Mouse (Mus musculus) liver, embryonic 11.5 days (tissue): Measurements from ENCODE around the gene Scarf2. TPM values are rescaled to one million over a fixed set of nuclear protein-coding genes. Genes with fewer than 3 reads are reported as not detected.

ENCODE experiments used
- ATAC-seq: fragments of 200-750 bp; cut with Nextera tagmentation; replicated peaks from 2 replicates; pipeline ENCODE4 v1.8.0; 2017; ENCODE audit warnings: moderate number of reproducible peaks, mild to moderate bottlenecking, moderate TSS enrichment, moderate library complexity; ENCODE audit not compliant: low FRiP score
- DNase-seq: peaks from one replicate; pipeline ENCODE4 v3.0.0-alpha.2; 2017; ENCODE audit warnings: low spot score
- H3K27ac ChIP-seq: fragments of 300-500 bp; sonication (generic); 2 replicates; pipeline ENCODE4 v1.5.1; 2014; ENCODE audit warnings: mild to moderate bottlenecking, low read depth, low read length, control low read depth
- H3K27me3 ChIP-seq: fragments of 300-500 bp; sonication (generic); replicated peaks from 2 replicates; pipeline ENCODE4 v1.6.1; 2014; ENCODE audit warnings: low read length, mixed read lengths; ENCODE audit not compliant: control insufficient read depth, insufficient read depth
- H3K36me3 ChIP-seq: fragments of 300-500 bp; sonication (generic); 2 replicates; pipeline ENCODE4 v1.6.1; 2014; ENCODE audit warnings: mild to moderate bottlenecking, low read length, moderate library complexity, mixed read lengths; ENCODE audit not compliant: control insufficient read depth, insufficient read depth
- H3K4me1 ChIP-seq: fragments of 300-500 bp; sonication (generic); replicated peaks from 2 replicates; pipeline ENCODE4 v1.6.1; 2014; ENCODE audit warnings: low read length, mixed read lengths; ENCODE audit not compliant: control insufficient read depth, insufficient read depth
- H3K4me2 ChIP-seq: fragments of 300-500 bp; sonication (generic); 2 replicates; pipeline ENCODE4 v1.6.1; 2014; ENCODE audit warnings: mild to moderate bottlenecking, control low read depth, moderate library complexity
- H3K4me3 ChIP-seq: fragments of 300-500 bp; sonication (generic); 2 replicates; pipeline ENCODE4 v1.5.1; 2014; ENCODE audit warnings: low read depth, low read length, control low read depth
- H3K9ac ChIP-seq: fragments of 300-500 bp; sonication (generic); 2 replicates; pipeline ENCODE4 v1.6.1; 2014; ENCODE audit warnings: low read depth, low read length, control low read depth
- H3K9me3 ChIP-seq: fragments of 300-500 bp; sonication (generic); 2 replicates; pipeline ENCODE4 v1.6.1; 2016; ENCODE audit warnings: low read length, inconsistent platforms, mixed read lengths; ENCODE audit not compliant: control insufficient read depth
- WGBS: fragments of 180-500 bp; shearing (Covaris S2); extraction: QIAGEN DNeasy Blood & Tissue Kit; methylation state at CpG from one replicate; pipeline ENCODE4 v1.1.7; 2014; 5-methylcytosine and 5-hydroxymethylcytosine counted together
- polyA plus RNA-seq: library from polyadenylated mRNA; unstranded; fragments of >200 nt; fragmentation: Nextera tagmentation; extraction: Ambion mirVana; gene quantifications from 2 replicates; pipeline ENCODE4 v1.2.1, GENCODE M21; 2014

The Scarf2 gene
- polyA plus RNA-seq, 1 experiment from 2014 or later = 6.9 TPM

DNA sequence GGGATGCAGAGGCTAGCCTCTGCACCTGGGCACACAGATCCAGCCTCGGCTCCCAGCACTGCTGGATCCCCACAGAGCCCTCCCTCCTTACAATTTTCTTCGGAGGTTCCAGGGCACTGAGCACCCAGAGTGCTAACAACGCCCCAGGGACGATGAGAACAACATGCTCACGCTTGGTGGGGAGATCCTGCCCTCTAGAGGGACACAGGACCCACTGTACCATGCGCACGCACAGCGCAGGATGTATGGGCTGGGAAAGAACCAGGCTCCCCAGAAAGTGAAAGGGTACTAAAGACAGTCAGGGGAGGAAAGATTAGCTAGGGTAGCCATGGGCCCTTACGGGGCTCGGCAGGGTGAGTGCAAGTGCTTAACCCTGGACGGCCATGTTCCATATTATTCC, 34.7 kb downstream of the Scarf2 start:
- Histone ChIP-seq H3K9me3 (no peaks in the 10 kb centered on the region), H3K4me2 (no peak overlapping the region), H3K4me1 (peaks cover 2% of the 10 kb centered on the region; the same call in 1 of the 2 replicates), H3K36me3 (no peaks in the 10 kb centered on the region), H3K4me3 (no peak overlapping the region), H3K9ac (no peak overlapping the region), H3K27ac (no peak overlapping the region), H3K27me3 (peaks cover 91% of the 10 kb centered on the region)
- DNase-seq = no peak
- WGBS = 21% methylated on average over 11 of the region's 11 CpGs
- ATAC-seq = no peak

DNA sequence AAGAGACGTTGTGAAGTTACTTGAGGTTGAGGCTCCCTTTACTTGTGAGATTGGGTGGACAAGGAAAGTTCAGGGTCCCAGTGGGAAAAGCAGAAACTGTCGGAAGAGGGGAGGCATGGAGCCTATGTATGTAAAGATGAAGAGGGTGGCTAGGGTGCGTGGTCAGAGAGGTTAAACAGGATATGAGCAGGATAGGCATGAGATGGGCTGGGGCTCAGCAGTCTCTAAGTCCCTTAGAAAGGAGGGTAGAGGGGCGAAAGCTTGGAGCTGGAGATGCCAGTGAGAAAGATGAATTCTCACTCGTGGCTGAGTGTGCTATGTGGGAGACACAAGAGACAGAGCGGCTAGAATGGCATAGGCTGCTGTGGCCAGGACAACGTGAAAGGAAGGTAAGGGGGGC, 35.7 kb downstream of the Scarf2 start, which contains the start of gene B830017H08Rik:
Gene B830017H08Rik, plus strand, starts transcription at position 301 of the 400 bp plus-strand sequence.
- Histone ChIP-seq H3K4me2 (peak within 1 kb of the TSS; percentile 85), H3K9ac (0 out of 2 replicates have a peak within 1 kb of the TSS, but pooled peaks have one; percentile 25), H3K4me3 (peak within 1 kb of the TSS; percentile 59), H3K27ac (no peak within 1 kb of the TSS), H3K9me3 (no peaks in the 10 kb centered on the region), H3K27me3 (peaks cover 94% of the 10 kb centered on the region), H3K4me1 (peaks cover 2% of the 10 kb centered on the region; the same call in 1 of the 2 replicates), H3K36me3 (no peaks in the 10 kb centered on the region)
- DNase-seq (no peak), ATAC-seq (no peak)
- WGBS = 30% methylated on average over 7 of the region's 7 CpGs

DNA sequence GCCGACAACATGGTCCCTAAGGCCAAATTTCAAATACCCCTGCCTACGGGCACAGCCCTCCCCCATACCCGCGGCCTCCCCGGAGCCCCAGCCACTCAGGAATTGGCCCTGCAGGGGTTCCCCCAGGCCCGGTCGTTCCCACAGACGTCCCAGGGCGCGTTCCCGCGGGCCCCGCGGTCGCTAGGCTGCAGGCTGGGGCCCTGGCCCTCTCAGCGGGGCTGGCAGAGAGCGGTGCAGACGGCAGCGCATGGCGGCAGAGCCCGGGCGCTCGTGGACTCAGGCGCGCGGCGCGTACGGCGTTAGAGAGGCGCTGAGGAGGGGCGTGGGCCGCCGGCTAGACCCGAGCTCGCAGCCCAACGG, 36.2 kb downstream of the Scarf2 start:
- 0 out of 2 replicates have a peak overlapping the region, but pooled peaks have one; percentile 25 for H3K9ac ChIP-seq

DNA sequence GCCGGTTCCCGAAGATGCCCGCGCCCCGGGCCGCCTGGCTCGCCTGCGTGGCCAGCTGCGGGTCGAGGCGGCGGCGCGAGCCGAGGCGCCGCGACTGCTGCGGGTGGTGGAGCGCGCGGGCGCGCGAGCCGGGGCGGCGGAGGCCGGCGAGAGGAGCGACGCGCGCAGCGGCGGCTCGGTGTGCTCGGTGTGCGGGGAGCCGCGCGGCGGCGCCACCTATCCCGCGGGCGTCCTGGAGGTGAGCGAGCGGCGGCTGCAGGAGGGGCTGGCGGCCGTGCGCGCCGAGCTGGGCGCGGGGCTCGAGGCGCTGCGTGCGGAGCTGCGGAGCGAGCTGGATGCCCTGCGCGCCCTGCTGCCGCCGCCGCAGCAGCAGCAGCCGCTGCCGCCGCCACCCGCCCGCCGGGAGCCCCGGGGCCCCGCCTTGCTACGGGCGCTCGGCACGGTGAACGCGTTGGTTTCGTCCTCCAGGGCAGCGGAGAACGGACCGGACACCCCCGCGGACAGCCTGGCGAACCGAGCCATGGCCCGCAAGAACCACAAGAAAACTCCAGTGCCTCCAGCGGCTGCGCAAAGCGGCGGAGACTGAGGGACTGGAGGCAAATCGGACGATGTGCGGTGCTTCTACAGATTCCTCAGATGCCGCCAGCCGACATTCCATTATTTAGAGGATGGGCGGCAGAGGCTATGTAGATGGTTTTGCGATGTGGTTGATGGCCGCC, 36.8 kb downstream of the Scarf2 start:
- DNase-seq (no peak), ATAC-seq (no peak)
- under 1% methylated on average over 102 of the region's 103 CpGs for WGBS
- peaks cover 87% of the 10 kb centered on the region for H3K27me3 ChIP-seq
- peak overlapping the region; percentile 85 for H3K4me2 ChIP-seq
- H3K9me3 ChIP-seq = no peaks in the 10 kb centered on the region
- no peaks in the 10 kb centered on the region for H3K36me3 ChIP-seq
- H3K4me3 ChIP-seq = peak overlapping the region; percentile 59
- 0 out of 2 replicates have a peak overlapping the region, but pooled peaks have one; percentile 25 for H3K9ac ChIP-seq
- no peak overlapping the region for H3K27ac ChIP-seq
- peaks cover 2% of the 10 kb centered on the region; the same call in 1 of the 2 replicates for H3K4me1 ChIP-seq

More for the DNA sequence above, 36.2 kb downstream of the Scarf2 start:
- Histone ChIP-seq H3K4me1 (peaks cover 2% of the 10 kb centered on the region; the same call in 1 of the 2 replicates), H3K4me3 (peak overlapping the region; percentile 59), H3K4me2 (peak overlapping the region; percentile 85), H3K27ac (no peak overlapping the region), H3K9me3 (no peaks in the 10 kb centered on the region), H3K27me3 (peaks cover 93% of the 10 kb centered on the region), H3K36me3 (no peaks in the 10 kb centered on the region)
- no peak for ATAC-seq
- no peak for DNase-seq
- WGBS = 3% methylated on average over 37 of the region's 37 CpGs

DNA sequence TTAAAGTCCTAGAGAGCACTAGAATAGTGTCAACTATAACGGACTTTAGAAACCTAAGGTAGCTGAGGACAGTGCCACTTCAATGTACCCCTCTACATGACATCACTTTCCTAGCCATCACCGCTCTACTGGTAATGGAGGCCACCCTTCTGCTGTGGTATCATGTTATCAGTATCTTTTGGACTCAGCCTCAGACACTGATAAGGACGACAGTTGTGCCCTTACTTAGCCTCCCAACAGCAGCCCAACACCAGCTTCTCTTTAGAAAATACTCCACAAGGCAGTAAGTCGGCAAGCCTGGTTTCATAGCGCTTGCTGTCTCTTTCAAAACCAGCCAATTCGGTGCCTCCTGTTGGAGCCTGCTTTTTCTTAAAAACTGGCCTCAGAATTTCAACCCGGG, 37.5 kb downstream of the Scarf2 start:
- WGBS = 50% methylated on average over 7 of the region's 7 CpGs
- H3K9me3 ChIP-seq = no peaks in the 10 kb centered on the region
- peaks cover 81% of the 10 kb centered on the region for H3K27me3 ChIP-seq
- ATAC-seq = no peak
- no peak overlapping the region for H3K27ac ChIP-seq
- peaks cover 2% of the 10 kb centered on the region; the same call in 1 of the 2 replicates for H3K4me1 ChIP-seq
- no peaks in the 10 kb centered on the region for H3K36me3 ChIP-seq
- no peak overlapping the region; the same call in 1 of the 2 replicates for H3K4me2 ChIP-seq
- H3K9ac ChIP-seq = no peak overlapping the region
- H3K4me3 ChIP-seq = peak overlapping the region; percentile 59; the same call in 1 of the 2 replicates
- DNase-seq = no peak

DNA sequence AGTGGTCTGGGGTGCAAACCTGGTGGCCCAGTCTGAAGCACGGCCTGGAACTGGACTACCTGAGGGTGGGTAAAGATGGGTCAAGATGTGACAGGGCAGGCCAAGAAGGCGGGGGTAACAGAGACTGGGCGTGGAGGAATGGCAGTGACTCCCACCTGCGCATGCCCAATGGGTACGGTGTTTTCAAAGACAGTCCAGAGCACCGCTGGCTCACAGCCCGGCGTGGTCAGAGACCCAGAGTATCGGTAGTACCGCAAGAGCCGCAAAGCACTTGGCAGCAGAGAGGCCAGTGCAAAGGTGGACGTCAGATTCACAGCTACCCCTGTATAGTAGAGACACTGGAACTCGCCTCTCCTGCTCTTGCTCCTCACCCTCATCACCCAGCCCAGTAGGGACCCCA, 38.4 kb downstream of the Scarf2 start:
- ATAC-seq = no peak
- no peak overlapping the region for H3K27ac ChIP-seq
- no peak overlapping the region for H3K9ac ChIP-seq
- 51% methylated on average over 13 of the region's 13 CpGs for WGBS
- peaks cover 72% of the 10 kb centered on the region for H3K27me3 ChIP-seq
- no peak overlapping the region for H3K4me3 ChIP-seq
- H3K4me2 ChIP-seq = no peak overlapping the region
- H3K4me1 ChIP-seq = peaks cover 2% of the 10 kb centered on the region; the same call in 1 of the 2 replicates
- no peaks in the 10 kb centered on the region for H3K9me3 ChIP-seq
- H3K36me3 ChIP-seq = no peaks in the 10 kb centered on the region
- no peak for DNase-seq

DNA sequence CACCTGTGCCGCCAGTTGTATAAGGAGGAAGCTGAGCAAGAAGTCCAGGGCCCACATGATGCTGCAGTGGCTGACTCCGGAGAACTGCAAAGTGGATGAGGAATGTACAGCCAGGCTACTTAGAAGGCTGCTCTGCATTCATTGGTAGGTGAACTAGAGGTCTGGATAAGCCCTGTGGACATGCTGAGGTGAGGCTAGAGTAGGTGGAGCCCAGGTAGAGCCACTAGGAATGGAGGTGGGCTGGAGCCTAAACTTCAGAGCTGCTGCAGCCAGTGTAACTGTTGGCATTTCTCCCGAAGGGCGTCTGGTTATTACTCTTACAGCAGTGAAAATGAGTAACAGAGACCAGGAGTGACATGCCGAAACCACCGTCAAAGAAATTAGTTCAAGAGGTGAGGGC, 41.0 kb downstream of the Scarf2 start, which contains the start of gene Car15:
Gene Car15, minus strand, starts transcription at position 314 of the 400 bp plus-strand sequence.
- Histone ChIP-seq H3K9me3 (no peaks in the 10 kb centered on the region), H3K9ac (no peak within 1 kb of the TSS), H3K27ac (no peak within 1 kb of the TSS), H3K4me1 (peaks cover 2% of the 10 kb centered on the region; the same call in 1 of the 2 replicates), H3K4me2 (no peak within 1 kb of the TSS), H3K27me3 (peaks cover 46% of the 10 kb centered on the region), H3K36me3 (peaks cover 13% of the 10 kb centered on the region), H3K4me3 (no peak within 1 kb of the TSS)
- no peak for ATAC-seq
- DNase-seq = no peak
- WGBS = 78% methylated on average over 6 of the region's 6 CpGs

DNA sequence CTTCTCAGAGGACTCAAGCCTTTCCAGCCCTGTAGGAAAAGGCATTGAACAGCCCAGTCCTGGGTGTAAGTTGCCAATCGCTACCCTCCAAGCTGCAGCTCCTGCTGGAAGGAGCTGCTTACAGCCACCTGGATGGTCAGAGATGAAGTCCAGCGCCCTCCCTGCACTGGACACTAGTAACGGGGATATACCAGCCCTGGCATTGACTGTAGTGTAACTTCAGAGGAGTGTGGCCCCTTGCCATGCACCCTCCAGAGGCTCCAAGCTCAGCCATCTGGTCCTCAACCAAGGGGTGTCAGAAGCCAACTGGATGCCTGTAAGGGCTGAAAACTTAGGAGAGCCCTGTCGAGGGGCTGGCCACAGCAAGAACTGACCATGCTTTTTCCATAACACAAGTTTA, 42.9 kb downstream of the Scarf2 start:
- WGBS = 81% methylated on average over 4 of the region's 4 CpGs
- H3K4me1 ChIP-seq = no peaks in the 10 kb centered on the region
- peaks cover 25% of the 10 kb centered on the region for H3K36me3 ChIP-seq
- no peaks in the 10 kb centered on the region for H3K9me3 ChIP-seq
- peaks cover 27% of the 10 kb centered on the region for H3K27me3 ChIP-seq
- no peak overlapping the region for H3K4me3 ChIP-seq
- no peak for DNase-seq
- no peak overlapping the region for H3K9ac ChIP-seq
- ATAC-seq = no peak
- no peak overlapping the region for H3K27ac ChIP-seq
- H3K4me2 ChIP-seq = no peak overlapping the region

DNA sequence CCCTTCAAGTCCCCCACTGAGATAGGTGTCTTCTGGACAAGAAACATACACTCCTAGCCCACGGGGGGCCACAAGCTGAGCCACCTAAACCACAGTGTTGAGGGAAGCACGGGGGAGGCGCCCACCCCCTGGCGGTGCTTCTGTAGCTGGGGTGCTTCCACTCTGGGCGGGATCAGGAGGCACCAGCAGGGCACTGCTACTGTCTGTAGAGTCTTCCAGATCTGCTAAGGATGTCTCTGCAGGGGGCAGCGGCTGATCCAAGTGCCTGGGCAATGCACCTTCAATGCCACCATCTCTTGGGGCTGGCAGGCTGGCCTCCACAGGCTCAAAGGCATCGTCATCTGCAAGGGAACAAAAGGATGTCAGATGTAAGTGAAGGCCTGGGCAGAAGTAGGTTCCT, 45.4 kb downstream of the Scarf2 start:
- ATAC-seq (no peak), DNase-seq (no peak)
- Histone ChIP-seq H3K4me1 (no peaks in the 10 kb centered on the region), H3K9ac (no peak overlapping the region), H3K4me2 (no peak overlapping the region), H3K9me3 (no peaks in the 10 kb centered on the region), H3K27me3 (peaks cover 4% of the 10 kb centered on the region; the same call in 1 of the 2 replicates), H3K27ac (no peak overlapping the region), H3K4me3 (no peak overlapping the region), H3K36me3 (peaks cover 38% of the 10 kb centered on the region)
- 88% methylated on average over 7 of the region's 7 CpGs for WGBS
